ENCODE assay signal across 15 mouse cellular contexts in the genomic region with DNA sequence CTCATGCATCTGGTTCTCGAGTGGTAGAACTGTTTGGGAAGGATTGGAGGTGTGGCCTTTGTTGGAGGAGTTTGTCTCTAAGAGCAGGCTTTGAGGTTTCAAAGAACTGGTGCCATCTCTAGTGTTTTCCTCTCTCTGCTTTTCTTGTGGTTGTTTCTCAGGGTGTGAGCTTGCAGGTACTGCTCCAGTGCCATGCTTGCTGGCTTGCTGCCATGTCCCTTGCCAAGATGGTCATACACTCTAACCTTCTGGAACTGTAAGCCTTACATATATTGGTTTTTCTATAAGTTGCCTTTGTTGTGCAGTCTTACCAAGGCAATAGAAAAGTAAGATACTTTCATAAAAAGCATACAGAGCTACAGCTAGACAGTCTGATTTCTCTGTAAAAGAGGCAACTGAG.
"Had no signal": no experiment of that assay in that cellular context is flagged by ENCODE, and none has a peak within 500 bp of the region (broad histone marks: within the 10 kb centered on the region; RNA-seq: fewer than 3 reads in every experiment).

No protein-coding gene starts in this region.

- H3K36me3 ChIP-seq: lung, embryonic 15.5 days; midbrain, embryonic 13.5 days; midbrain, embryonic 15.5 days; neural tube, embryonic 12.5 days; stomach, embryonic 15.5 days had no signal

- H3K27me3 ChIP-seq: lung, embryonic 15.5 days; megakaryocyte, embryonic 14.5 days; midbrain, embryonic 15.5 days; neural tube, embryonic 12.5 days; stomach, embryonic 15.5 days had no signal

- DNase-seq: lung, adult 2 months; lung, postnatal 14 days; right cerebral cortex, postnatal 14 days; thymus, adult 2 months; thymus, postnatal 25 days; thymus, postnatal 4 days had no signal

- H3K27ac ChIP-seq: lung, embryonic 15.5 days; macrophage; midbrain, embryonic 13.5 days; midbrain, embryonic 15.5 days; neural tube, embryonic 12.5 days; stomach, embryonic 15.5 days; stomach, postnatal 0 days had no signal

- ATAC-seq: lung, postnatal 0 days; midbrain, embryonic 13.5 days; midbrain, embryonic 15.5 days had no signal

- H3K9me3 ChIP-seq: lung, embryonic 15.5 days; midbrain, embryonic 13.5 days; midbrain, embryonic 15.5 days; neural tube, embryonic 12.5 days; stomach, embryonic 15.5 days had no signal

- H3K4me1 ChIP-seq: lung, embryonic 15.5 days; megakaryocyte, embryonic 14.5 days; stomach, embryonic 15.5 days had no signal

- H3K4me3 ChIP-seq: lung, embryonic 15.5 days; megakaryocyte, embryonic 14.5 days; midbrain, embryonic 13.5 days; midbrain, embryonic 15.5 days; neural tube, embryonic 12.5 days; stomach, embryonic 15.5 days had no signal
